Mouse (Mus musculus): ENCODE measurements around the gene Clstn3. TPM values are rescaled to one million over a fixed set of nuclear protein-coding genes. Genes with fewer than 3 reads are reported as not detected.

Gene Clstn3
- total and polyA plus RNA-seq, 2 experiments from 2014 or later, result 184 to 338 TPM

- Histone ChIP-seq H3K4me1 (ENCODE audit: insufficient read depth, low read length) (no peaks in the 10 kb centered on the region), H3K27ac (no peak overlapping the region), H3K36me3 (ENCODE audit: insufficient read depth, low read length) (peaks cover 11% of the 10 kb centered on the region), H3K27me3 (ENCODE audit: insufficient read depth, low read length) (no peaks in the 10 kb centered on the region), H3K4me3 (ENCODE audit: low read length) (no peak overlapping the region), H3K9me3 (ENCODE audit: low read length) (no peaks in the 10 kb centered on the region), H3K4me2 (ENCODE audit: low read depth, low read length) (no peak overlapping the region), H3K9ac (replicated peaks; ENCODE audit: low read length) (no peak overlapping the region)
- DNase-seq (ENCODE audit: low spot score) (no peak), ATAC-seq (peak; percentile 31; the same call in 1 of the 2 replicates)
- 93% methylated on average over 16 of the region's 16 CpGs for WGBS
- TF ChIP-seq CTCF (IDR thresholded peaks at IDR 0.05; ENCODE audit: low read depth), result no peak
Observed at GRCm38 (mm10) chr6:124448959-124449667, 15.5 kb downstream of the Clstn3 start.

GRCm38 (mm10) chr6:124448186-124448852 lies 16.3 kb downstream of the Clstn3 start:
- Histone ChIP-seq H3K36me3 (ENCODE audit: insufficient read depth, low read length) (peaks cover 16% of the 10 kb centered on the region), H3K4me2 (ENCODE audit: low read depth, low read length) (no peak overlapping the region)

DNA sequence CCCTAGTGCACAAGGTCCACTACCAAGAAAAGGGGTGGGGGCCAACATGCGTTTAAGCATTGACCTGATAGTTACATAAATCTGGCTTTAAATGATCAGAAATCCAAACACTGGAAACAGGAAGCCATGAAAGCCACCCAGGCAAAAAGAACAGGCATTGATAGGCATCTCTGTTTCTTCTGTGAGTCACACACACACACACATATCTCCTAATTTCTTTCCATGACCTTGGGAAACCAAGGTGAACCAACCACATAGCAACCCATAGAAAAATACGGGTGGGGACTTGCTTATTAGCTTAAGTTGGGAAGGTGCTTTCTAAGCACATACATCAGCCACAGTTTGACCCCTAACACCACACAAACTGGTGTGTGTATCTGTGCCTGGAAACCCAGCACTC lies 17.2 kb downstream of the Clstn3 start:
- no peak overlapping the region for H3K4me3 ChIP-seq (ENCODE audit: low read length)
- no peak overlapping the region for H3K9ac ChIP-seq (replicated peaks; ENCODE audit: low read length)
- no peaks in the 10 kb centered on the region for H3K27me3 ChIP-seq (ENCODE audit: insufficient read depth, low read length)
- TF ChIP-seq CTCF (IDR thresholded peaks at IDR 0.05; ENCODE audit: low read depth), result no peak
- peaks cover 16% of the 10 kb centered on the region for H3K36me3 ChIP-seq (ENCODE audit: insufficient read depth, low read length)
- no peaks in the 10 kb centered on the region for H3K9me3 ChIP-seq (ENCODE audit: low read length)
- 75% methylated on average over 2 of the region's 2 CpGs for WGBS
- DNase-seq (ENCODE audit: low spot score) (no peak), ATAC-seq (no peak)
- H3K4me2 ChIP-seq (ENCODE audit: low read depth, low read length), result no peak overlapping the region
- H3K27ac ChIP-seq, result no peak overlapping the region
- H3K4me1 ChIP-seq (ENCODE audit: insufficient read depth, low read length), result no peaks in the 10 kb centered on the region

More at GRCm38 (mm10) chr6:124448186-124448852, 16.3 kb downstream of the Clstn3 start:
- H3K9ac ChIP-seq (replicated peaks; ENCODE audit: low read length), result no peak overlapping the region
- ATAC-seq (no peak), DNase-seq (ENCODE audit: low spot score) (no peak)
- no peaks in the 10 kb centered on the region for H3K4me1 ChIP-seq (ENCODE audit: insufficient read depth, low read length)
- H3K27ac ChIP-seq, result no peak overlapping the region
- no peaks in the 10 kb centered on the region for H3K27me3 ChIP-seq (ENCODE audit: insufficient read depth, low read length)
- TF ChIP-seq CTCF (IDR thresholded peaks at IDR 0.05; ENCODE audit: low read depth), result peak; percentile 54
- 75% methylated on average over 10 of the region's 10 CpGs for WGBS
- H3K9me3 ChIP-seq (ENCODE audit: low read length), result no peaks in the 10 kb centered on the region
- no peak overlapping the region for H3K4me3 ChIP-seq (ENCODE audit: low read length)

GRCm38 (mm10) chr6:124446459-124446858 lies 18.1 kb downstream of the Clstn3 start:
- no peak for ATAC-seq
- 96% methylated on average over 9 of the region's 9 CpGs for WGBS
- H3K9ac ChIP-seq (replicated peaks; ENCODE audit: low read length), result no peak overlapping the region
- H3K27ac ChIP-seq, result no peak overlapping the region
- DNase-seq (ENCODE audit: low spot score), result no peak
- H3K9me3 ChIP-seq (ENCODE audit: low read length), result no peaks in the 10 kb centered on the region
- no peaks in the 10 kb centered on the region for H3K27me3 ChIP-seq (ENCODE audit: insufficient read depth, low read length)
- H3K4me1 ChIP-seq (ENCODE audit: insufficient read depth, low read length), result no peaks in the 10 kb centered on the region
- H3K36me3 ChIP-seq (ENCODE audit: insufficient read depth, low read length), result peaks cover 16% of the 10 kb centered on the region
- no peak for TF ChIP-seq CTCF (IDR thresholded peaks at IDR 0.05; ENCODE audit: low read depth)
- no peak overlapping the region for H3K4me2 ChIP-seq (ENCODE audit: low read depth, low read length)
- H3K4me3 ChIP-seq (ENCODE audit: low read length), result no peak overlapping the region

- DNase-seq (ENCODE audit: low spot score) (no peak), ATAC-seq (no peak)
- Histone ChIP-seq H3K27ac (no peak overlapping the region), H3K4me1 (ENCODE audit: insufficient read depth, low read length) (no peaks in the 10 kb centered on the region), H3K27me3 (ENCODE audit: insufficient read depth, low read length) (no peaks in the 10 kb centered on the region), H3K9me3 (ENCODE audit: low read length) (no peaks in the 10 kb centered on the region), H3K36me3 (ENCODE audit: insufficient read depth, low read length) (peaks cover 16% of the 10 kb centered on the region; the same call in 1 of the 2 replicates), H3K4me2 (ENCODE audit: low read depth, low read length) (no peak overlapping the region), H3K9ac (replicated peaks; ENCODE audit: low read length) (no peak overlapping the region), H3K4me3 (ENCODE audit: low read length) (no peak overlapping the region)
- TF ChIP-seq CTCF (IDR thresholded peaks at IDR 0.05; ENCODE audit: low read depth), result no peak
- WGBS, result 95% methylated on average over 2 of the region's 2 CpGs
Observed at GRCm38 (mm10) chr6:124446024-124446423, 18.6 kb downstream of the Clstn3 start.

- Histone ChIP-seq H3K9me3 (ENCODE audit: low read length) (no peaks in the 10 kb centered on the region), H3K27ac (no peak overlapping the region), H3K27me3 (ENCODE audit: insufficient read depth, low read length) (no peaks in the 10 kb centered on the region), H3K4me1 (ENCODE audit: insufficient read depth, low read length) (no peaks in the 10 kb centered on the region), H3K9ac (replicated peaks; ENCODE audit: low read length) (no peak overlapping the region), H3K36me3 (ENCODE audit: insufficient read depth, low read length) (peaks cover 9% of the 10 kb centered on the region; the same call in 1 of the 2 replicates), H3K4me3 (ENCODE audit: low read length) (no peak overlapping the region), H3K4me2 (ENCODE audit: low read depth, low read length) (no peak overlapping the region)
- ATAC-seq, result no peak
- no peak for DNase-seq (ENCODE audit: low spot score)
- WGBS, result 67% methylated on average over 2 of the region's 2 CpGs
- TF ChIP-seq CTCF (IDR thresholded peaks at IDR 0.05; ENCODE audit: low read depth), result no peak
Observed at GRCm38 (mm10) chr6:124443338-124443737, 21.3 kb downstream of the Clstn3 start.

- ATAC-seq (no peak), DNase-seq (ENCODE audit: low spot score) (no peak)
- no peak for TF ChIP-seq CTCF (IDR thresholded peaks at IDR 0.05; ENCODE audit: low read depth)
- WGBS, result 70% methylated on average over 7 of the region's 7 CpGs
- Histone ChIP-seq H3K27me3 (ENCODE audit: insufficient read depth, low read length) (no peaks in the 10 kb centered on the region), H3K9ac (replicated peaks; ENCODE audit: low read length) (no peak overlapping the region), H3K4me2 (ENCODE audit: low read depth, low read length) (no peak overlapping the region), H3K27ac (no peak overlapping the region), H3K4me1 (ENCODE audit: insufficient read depth, low read length) (0 out of 2 replicates have a peak, but pooled peaks cover 2% of the 10 kb centered on the region), H3K4me3 (ENCODE audit: low read length) (no peak overlapping the region), H3K9me3 (ENCODE audit: low read length) (no peaks in the 10 kb centered on the region), H3K36me3 (ENCODE audit: insufficient read depth, low read length) (peaks cover 32% of the 10 kb centered on the region)
Observed at GRCm38 (mm10) chr6:124436245-124436644, 28.3 kb downstream of the Clstn3 start.
